Mouse (Mus musculus) hindbrain, embryonic 14.5 days (tissue): ENCODE data around the gene Zfp646. TPM values are rescaled to one million over a fixed set of nuclear protein-coding genes. Genes with fewer than 3 reads are reported as not detected.

ENCODE experiments used
- ATAC-seq: fragments of 200-750 bp; cut with Nextera tagmentation; 2 replicates; pipeline ENCODE4 v1.8.0; 2017; ENCODE audit warnings: moderate number of reproducible peaks, mild to moderate bottlenecking, moderate TSS enrichment, moderate library complexity; ENCODE audit not compliant: low FRiP score
- DNase-seq: peaks from one replicate; pipeline ENCODE4 v3.0.0-alpha.2; 2015; ENCODE audit warnings: low spot score
- H3K27ac ChIP-seq: fragments of 300-500 bp; sonication (generic); 2 replicates; pipeline ENCODE4 v1.5.1; 2014; ENCODE audit warnings: mild to moderate bottlenecking, moderate library complexity
- H3K27me3 ChIP-seq: fragments of 300-500 bp; sonication (generic); 2 replicates; pipeline ENCODE4 v1.6.1; 2014; ENCODE audit warnings: mild to moderate bottlenecking, low read length, mixed read lengths; ENCODE audit not compliant: control insufficient read depth, insufficient read depth
- H3K36me3 ChIP-seq: fragments of 300-500 bp; sonication (generic); replicated peaks from 2 replicates; pipeline ENCODE4 v1.6.1; 2014; ENCODE audit not compliant: control insufficient read depth, insufficient read depth
- H3K4me1 ChIP-seq: fragments of 300-500 bp; sonication (generic); replicated peaks from 2 replicates; pipeline ENCODE4 v1.6.1; 2014; ENCODE audit warnings: antibody characterized with exemption, low read length, mixed read lengths; ENCODE audit not compliant: control insufficient read depth, insufficient read depth
- H3K4me2 ChIP-seq: fragments of 300-500 bp; sonication (generic); replicated peaks from 2 replicates; pipeline ENCODE4 v1.6.1; 2014; ENCODE audit warnings: mild to moderate bottlenecking, moderate library complexity
- H3K4me3 ChIP-seq: fragments of 300-500 bp; sonication (generic); replicated peaks from 2 replicates; pipeline ENCODE4 v1.5.1; 2014; ENCODE audit warnings: mild to moderate bottlenecking, low read length
- H3K9ac ChIP-seq: fragments of 300-500 bp; sonication (generic); 2 replicates; pipeline ENCODE4 v1.6.1; 2014
- H3K9me3 ChIP-seq: fragments of 300-500 bp; sonication (generic); 2 replicates; pipeline ENCODE4 v1.6.1; 2016; ENCODE audit warnings: low read length; ENCODE audit not compliant: control insufficient read depth
- WGBS: fragments of 180-500 bp; shearing (Covaris S2); extraction: QIAGEN DNeasy Blood & Tissue Kit; methylation state at CpG from one replicate; pipeline ENCODE4 v1.1.7; 2014; 5-methylcytosine and 5-hydroxymethylcytosine counted together
- polyA plus RNA-seq: library from polyadenylated mRNA; unstranded; fragments of >200 nt; fragmentation: Nextera tagmentation; extraction: Ambion mirVana; gene quantifications from 2 replicates; pipeline ENCODE4 v1.2.1, GENCODE M21; 2014

Zfp646 gene
- polyA plus RNA-seq, 1 experiment from 2014 or later: 11.6 TPM

- Histone ChIP-seq H3K4me1 (no peaks in the 10 kb centered on the region), H3K4me3 (no peak overlapping the region), H3K4me2 (no peak overlapping the region), H3K9ac (no peak overlapping the region), H3K9me3 (no peaks in the 10 kb centered on the region), H3K36me3 (peaks cover 75% of the 10 kb centered on the region), H3K27ac (no peak overlapping the region), H3K27me3 (no peaks in the 10 kb centered on the region)
- WGBS: 85% methylated on average over 6 of the region's 6 CpGs
- DNase-seq (no peak), ATAC-seq (no peak)
These were observed 46.6 kb downstream of the Zfp646 start for GRCm38 (mm10) chr7:127922451-127923275.

- Histone ChIP-seq H3K4me3 (no peak overlapping the region), H3K4me1 (no peaks in the 10 kb centered on the region), H3K27ac (no peak overlapping the region), H3K9ac (no peak overlapping the region), H3K4me2 (no peak overlapping the region), H3K9me3 (no peaks in the 10 kb centered on the region), H3K36me3 (peaks cover 67% of the 10 kb centered on the region), H3K27me3 (peaks cover 10% of the 10 kb centered on the region)
- ATAC-seq (no peak), DNase-seq (no peak)
- WGBS: 91% methylated on average over 5 of the region's 5 CpGs
These were observed 47.7 kb downstream of the Zfp646 start for GRCm38 (mm10) chr7:127923714-127924113.

GRCm38 (mm10) chr7:127925252-127925651 is 49.2 kb downstream of the Zfp646 start:
- Histone ChIP-seq H3K27ac (no peak overlapping the region), H3K36me3 (peaks cover 59% of the 10 kb centered on the region), H3K4me3 (no peak overlapping the region), H3K27me3 (peaks cover 23% of the 10 kb centered on the region), H3K9me3 (no peaks in the 10 kb centered on the region), H3K9ac (no peak overlapping the region), H3K4me2 (no peak overlapping the region), H3K4me1 (no peaks in the 10 kb centered on the region)
- WGBS: 66% methylated on average over 5 of the region's 5 CpGs
- ATAC-seq (no peak), DNase-seq (no peak)

GRCm38 (mm10) chr7:127926066-127926465 is 50.0 kb downstream of the Zfp646 start:
- no peak overlapping the region for H3K9ac ChIP-seq
- H3K27me3 ChIP-seq: peaks cover 25% of the 10 kb centered on the region
- H3K9me3 ChIP-seq: no peaks in the 10 kb centered on the region
- DNase-seq (no peak), ATAC-seq (no peak)
- no peak overlapping the region for H3K4me2 ChIP-seq
- H3K36me3 ChIP-seq: peaks cover 51% of the 10 kb centered on the region
- H3K27ac ChIP-seq: no peak overlapping the region
- WGBS: 94% methylated on average over 8 of the region's 8 CpGs
- H3K4me3 ChIP-seq: no peak overlapping the region
- no peaks in the 10 kb centered on the region for H3K4me1 ChIP-seq

- Histone ChIP-seq H3K36me3 (peaks cover 43% of the 10 kb centered on the region), H3K4me1 (no peaks in the 10 kb centered on the region), H3K9me3 (no peaks in the 10 kb centered on the region), H3K4me3 (no peak overlapping the region), H3K4me2 (no peak overlapping the region), H3K27me3 (peaks cover 25% of the 10 kb centered on the region), H3K9ac (no peak overlapping the region), H3K27ac (no peak overlapping the region)
- no peak for DNase-seq
- WGBS: 91% methylated on average over 11 of the region's 11 CpGs
- no peak for ATAC-seq
These were observed 50.8 kb downstream of the Zfp646 start for GRCm38 (mm10) chr7:127926846-127927245.

- Histone ChIP-seq H3K9ac (no peak overlapping the region), H3K27ac (no peak overlapping the region), H3K4me1 (no peaks in the 10 kb centered on the region), H3K27me3 (peaks cover 25% of the 10 kb centered on the region), H3K4me3 (no peak overlapping the region), H3K36me3 (peaks cover 40% of the 10 kb centered on the region), H3K4me2 (no peak overlapping the region), H3K9me3 (no peaks in the 10 kb centered on the region)
- ATAC-seq (no peak), DNase-seq (no peak)
- WGBS: 79% methylated on average over 11 of the region's 11 CpGs
These were observed 51.7 kb downstream of the Zfp646 start for GRCm38 (mm10) chr7:127927726-127928125.

GRCm38 (mm10) chr7:127928596-127928995 is 52.6 kb downstream of the Zfp646 start:
- H3K36me3 ChIP-seq: peaks cover 32% of the 10 kb centered on the region
- ATAC-seq (no peak), DNase-seq (no peak)
- no peaks in the 10 kb centered on the region for H3K9me3 ChIP-seq
- H3K27ac ChIP-seq: no peak overlapping the region
- H3K4me3 ChIP-seq: no peak overlapping the region
- H3K4me2 ChIP-seq: no peak overlapping the region
- no peak overlapping the region for H3K9ac ChIP-seq
- 51% methylated on average over 5 of the region's 5 CpGs for WGBS
- peaks cover 25% of the 10 kb centered on the region for H3K27me3 ChIP-seq
- no peaks in the 10 kb centered on the region for H3K4me1 ChIP-seq

- Histone ChIP-seq H3K4me2 (peak within 1 kb of the TSS; percentile 14), H3K4me3 (no peak within 1 kb of the TSS), H3K27ac (no peak within 1 kb of the TSS), H3K9me3 (no peaks in the 10 kb centered on the region), H3K4me1 (peaks cover 5% of the 10 kb centered on the region), H3K9ac (no peak within 1 kb of the TSS), H3K27me3 (peaks cover 25% of the 10 kb centered on the region), H3K36me3 (peaks cover 20% of the 10 kb centered on the region)
- no peak for ATAC-seq
- no peak for DNase-seq
- WGBS: 9% methylated on average over 6 of the region's 6 CpGs
These were observed 53.9 kb downstream of the Zfp646 start, which contains the start of gene Prss8 for GRCm38 (mm10) chr7:127929923-127930322. Prss8 (minus strand) TSS chr7:127930104.

GRCm38 (mm10) chr7:127930636-127931035 is 54.6 kb downstream of the Zfp646 start:
- Histone ChIP-seq H3K36me3 (peaks cover 12% of the 10 kb centered on the region), H3K4me2 (no peak overlapping the region), H3K9me3 (no peaks in the 10 kb centered on the region), H3K9ac (no peak overlapping the region), H3K4me3 (no peak overlapping the region), H3K4me1 (peaks cover 5% of the 10 kb centered on the region), H3K27me3 (peaks cover 25% of the 10 kb centered on the region), H3K27ac (no peak overlapping the region)
- ATAC-seq: no peak
- 71% methylated on average over 5 of the region's 5 CpGs for whole genome bisulfite sequencing
- no peak for DNase-seq
